Mouse (Mus musculus): Measurements from ENCODE around the gene Ammecr1. TPM values are rescaled to one million over a fixed set of nuclear protein-coding genes. Genes with fewer than 3 reads are reported as not detected.

Ammecr1 gene
- polyA plus RNA-seq (2012; rRNA removed): 0.35 and 0.61 TPM in 2 replicates

DNA sequence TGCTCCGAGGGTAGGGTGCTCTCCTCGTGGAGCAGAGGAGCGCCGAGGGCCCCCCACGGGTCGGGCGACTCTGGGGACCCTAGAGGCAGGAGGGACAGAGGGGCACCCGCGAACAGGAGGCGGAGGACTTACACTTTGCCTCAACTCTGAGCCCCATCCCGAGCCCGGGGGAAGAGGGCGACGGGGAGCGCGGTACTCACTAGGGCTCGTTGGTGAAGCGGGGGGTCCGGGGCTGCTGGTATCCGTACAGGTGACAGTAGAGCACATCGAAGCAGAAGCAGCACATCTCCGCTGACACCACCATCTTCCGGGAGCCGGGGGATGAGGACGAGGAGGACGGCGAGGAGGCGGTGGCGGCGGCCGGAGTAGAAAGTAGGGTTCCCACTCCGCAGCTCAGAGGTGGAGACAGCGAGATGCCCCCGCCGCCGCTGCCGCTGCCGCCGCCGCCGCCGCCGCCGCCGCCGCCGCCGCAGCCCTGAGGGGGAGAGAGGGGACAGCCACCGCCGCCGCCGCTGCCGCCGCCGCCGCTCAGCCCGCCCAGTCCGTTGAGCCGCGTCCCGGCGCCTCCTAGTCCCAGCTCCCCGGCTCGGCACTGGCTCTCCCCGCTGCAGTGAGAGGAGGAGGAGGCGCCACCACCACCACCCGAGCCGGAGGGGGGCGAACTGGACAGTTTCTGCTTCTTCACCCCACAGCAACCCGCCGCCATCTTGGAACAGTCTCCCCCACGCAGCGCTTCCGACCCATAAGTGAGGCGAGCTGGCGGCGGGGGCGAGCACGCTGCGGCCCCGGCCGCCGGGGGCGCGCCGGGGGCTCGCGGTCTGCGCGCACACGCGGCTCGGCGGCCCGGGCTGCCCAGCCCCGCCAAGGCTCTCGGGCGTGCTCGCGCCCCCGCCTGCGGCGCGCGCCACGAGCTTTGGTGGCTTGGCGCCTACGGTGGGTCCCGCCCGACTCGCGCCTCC lies at the start of gene Ammecr1:
TSS of gene Ammecr1 (minus strand) at position 721 of the 959 bp plus-strand sequence.

Other genes with a start within 250 kb of the Ammecr1 start
- gene Rtl9, start 132.9 kb upstream of the Ammecr1 start, polyA plus RNA-seq (2012; rRNA removed): 0.03 and 0.05 TPM in 2 replicates